Mouse (Mus musculus): ENCODE measurements around the gene Hdgfl1.

The Hdgfl1 gene

DNA sequence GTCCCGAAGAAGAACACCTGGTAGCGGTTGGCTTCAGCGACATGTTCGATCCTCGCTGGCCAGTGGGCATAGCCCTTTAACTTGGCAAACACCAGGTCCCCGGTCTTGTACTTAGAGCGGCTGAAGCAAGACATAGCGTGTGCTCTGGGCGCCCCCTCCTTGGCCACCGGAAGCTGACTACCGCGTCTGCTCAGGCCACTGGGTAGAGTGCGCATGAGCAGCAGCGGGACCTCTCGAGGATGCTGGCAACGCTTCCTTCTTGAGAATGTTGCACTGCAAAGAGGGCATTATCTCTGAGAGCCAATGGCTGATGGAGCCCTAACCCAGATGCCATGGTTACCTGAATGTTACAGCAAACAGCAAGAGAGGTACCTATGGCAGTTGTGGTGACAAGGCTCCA lies at the start of gene Hdgfl1:
Gene Hdgfl1, minus strand, starts transcription at position 211 of the 400 bp plus-strand sequence.
- DNase-seq (ENCODE audit: low read depth, low spot score), result no peak

DNA sequence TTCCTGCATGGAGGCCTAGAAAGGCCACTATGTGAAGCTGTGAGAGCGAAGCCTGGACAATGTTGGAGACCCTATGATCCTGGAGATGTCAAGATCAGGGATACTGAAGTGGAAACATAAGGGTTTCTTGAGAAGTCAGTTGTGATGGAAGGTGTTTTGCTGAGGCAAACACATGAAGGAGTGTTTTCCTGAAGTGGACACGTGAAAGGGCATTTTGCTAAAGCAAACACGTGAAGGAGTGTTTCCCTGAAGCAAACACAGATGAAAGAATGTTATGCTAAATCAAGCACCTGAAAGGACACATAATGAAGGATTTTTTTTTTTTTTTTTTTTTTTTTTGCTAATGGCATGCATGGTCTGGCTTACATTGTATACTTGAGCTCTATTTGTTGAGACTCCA lies 25.5 kb upstream of the Hdgfl1 start:
- DNase-seq (ENCODE audit: low read depth, low spot score), result no peak

DNA sequence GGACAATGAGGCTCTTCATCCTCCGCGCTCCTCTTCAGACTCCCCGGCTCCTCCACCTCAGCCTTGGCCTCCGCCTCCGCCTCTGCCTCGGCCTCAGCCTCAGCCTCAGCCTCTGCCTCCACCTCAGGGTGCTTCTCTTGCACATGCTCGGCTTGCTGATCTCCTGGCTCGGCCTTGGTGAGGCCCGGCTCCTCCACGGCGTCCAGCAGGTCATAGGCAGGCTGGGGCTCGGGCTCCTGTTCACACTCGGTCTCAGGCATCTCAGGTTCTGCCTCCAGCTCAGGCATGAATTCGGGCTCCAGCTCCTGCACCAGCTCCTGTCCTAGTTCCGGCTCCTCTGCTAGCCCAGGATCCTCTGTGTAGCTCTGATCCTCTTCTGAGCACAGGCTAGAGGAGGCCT lies 541 bp downstream of the Hdgfl1 start:
- DNase-seq (ENCODE audit: low read depth, low spot score), result no peak

DNA sequence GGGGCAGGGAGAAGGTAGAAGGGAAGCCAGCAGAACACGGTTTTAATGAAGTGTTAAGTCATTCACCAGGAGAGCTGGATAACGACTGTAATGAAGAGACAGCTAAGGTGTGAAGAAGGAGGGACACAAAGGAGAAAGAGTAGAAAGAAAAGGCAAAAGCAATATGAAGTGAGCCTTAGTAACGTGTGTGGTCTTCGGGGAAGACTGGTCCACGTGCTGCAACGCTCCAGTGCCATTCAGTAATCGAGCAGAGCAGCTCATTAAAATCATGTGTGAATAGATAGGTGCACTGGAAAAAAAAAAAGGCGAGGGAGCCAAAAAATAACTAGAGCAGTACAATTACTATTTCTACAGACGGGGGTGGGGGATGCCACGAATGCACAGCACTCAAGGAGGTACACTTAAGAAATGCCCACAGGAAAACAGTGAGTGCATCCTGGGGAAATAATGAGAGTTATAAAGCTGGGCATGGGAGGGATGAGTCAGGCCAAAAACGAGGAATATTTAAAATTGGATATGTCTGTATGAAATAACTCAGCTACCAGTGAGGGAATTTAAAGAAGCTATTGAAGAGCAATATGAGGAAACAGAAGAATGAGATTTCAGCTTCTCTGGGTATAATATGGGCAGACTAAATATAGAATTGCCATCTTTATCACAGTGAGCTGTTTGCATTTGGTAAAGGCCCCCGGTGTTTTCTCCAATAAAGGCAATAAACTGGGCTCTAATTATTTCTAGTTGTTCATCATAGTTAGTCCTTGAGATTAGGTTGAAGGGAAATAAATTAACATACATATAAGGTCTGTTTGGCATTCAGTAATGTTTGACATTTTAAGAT lies 7.8 kb downstream of the Hdgfl1 start:
- no peak for DNase-seq (ENCODE audit: low read depth, low spot score)

DNA sequence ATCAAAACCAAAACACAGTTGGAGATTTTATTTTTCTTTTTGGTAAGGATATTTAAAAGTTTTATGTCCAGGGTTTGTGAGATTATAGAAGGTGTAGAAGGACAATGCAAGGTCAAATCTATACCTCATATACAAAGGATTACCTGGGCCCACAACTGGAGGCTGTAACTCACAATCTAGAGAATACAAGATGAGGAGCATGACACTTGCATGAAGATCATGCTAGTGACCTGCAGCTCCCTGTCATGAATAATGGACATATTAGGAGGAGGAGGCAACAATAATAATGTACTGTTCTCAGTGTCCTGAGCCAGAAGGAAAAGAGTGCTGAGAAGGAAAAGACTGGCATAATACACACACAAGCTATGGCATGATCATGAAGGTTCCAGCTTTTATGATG lies 17.1 kb downstream of the Hdgfl1 start:
- DNase-seq (ENCODE audit: low read depth, low spot score), result no peak

DNA sequence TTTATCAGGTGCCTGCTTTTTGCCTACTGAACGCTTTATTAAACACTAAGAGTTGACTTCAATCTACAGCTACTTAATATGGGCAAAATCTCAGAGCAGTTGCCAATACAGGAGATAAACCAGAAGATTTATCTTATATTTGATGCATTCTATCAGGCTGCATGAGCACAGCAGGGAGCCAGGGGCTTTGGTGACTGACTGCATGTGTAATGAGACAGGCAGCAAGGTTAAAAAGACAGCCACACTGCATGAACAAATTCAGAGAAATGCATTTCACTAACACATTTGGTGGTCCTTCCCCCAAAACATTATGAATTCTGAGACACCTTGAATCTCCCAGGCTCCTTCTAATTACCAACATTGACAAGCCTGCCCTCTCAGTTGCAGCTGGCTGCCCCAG lies 17.6 kb downstream of the Hdgfl1 start:
- no peak for DNase-seq (ENCODE audit: low read depth, low spot score)

DNA sequence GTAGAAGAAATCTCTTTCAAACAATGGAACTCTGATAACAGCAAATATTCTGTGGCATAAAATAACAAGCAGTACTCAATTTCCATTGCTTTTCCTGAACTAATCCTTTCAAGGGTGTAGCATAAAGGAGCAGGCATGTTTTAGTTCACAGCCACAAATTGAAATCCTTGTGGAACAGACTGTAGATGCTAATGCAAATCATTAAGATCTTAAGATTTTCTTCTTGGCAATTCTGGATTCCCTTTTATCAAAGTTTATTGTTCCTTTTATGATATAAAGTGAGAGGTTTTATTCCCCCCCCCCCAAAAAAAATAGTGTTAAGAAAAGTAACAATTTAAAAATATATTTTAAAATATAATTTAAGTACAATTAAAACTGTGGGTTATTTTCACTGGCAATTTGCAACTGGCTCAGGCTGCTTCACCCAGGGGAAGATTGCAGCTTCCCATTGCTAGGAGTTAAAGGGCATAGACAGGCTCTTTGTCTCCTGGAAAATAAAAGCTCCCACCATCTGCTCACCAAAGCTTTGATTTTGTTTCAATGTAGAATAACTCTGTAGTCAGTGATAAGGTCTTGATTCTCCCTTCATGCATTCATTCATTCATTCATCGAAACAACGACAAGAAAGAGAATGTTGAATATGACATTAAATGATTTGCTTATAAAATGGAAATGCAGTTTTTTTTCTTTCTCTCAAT lies 24.1 kb downstream of the Hdgfl1 start:
- no peak for DNase-seq (ENCODE audit: low read depth, low spot score)

DNA sequence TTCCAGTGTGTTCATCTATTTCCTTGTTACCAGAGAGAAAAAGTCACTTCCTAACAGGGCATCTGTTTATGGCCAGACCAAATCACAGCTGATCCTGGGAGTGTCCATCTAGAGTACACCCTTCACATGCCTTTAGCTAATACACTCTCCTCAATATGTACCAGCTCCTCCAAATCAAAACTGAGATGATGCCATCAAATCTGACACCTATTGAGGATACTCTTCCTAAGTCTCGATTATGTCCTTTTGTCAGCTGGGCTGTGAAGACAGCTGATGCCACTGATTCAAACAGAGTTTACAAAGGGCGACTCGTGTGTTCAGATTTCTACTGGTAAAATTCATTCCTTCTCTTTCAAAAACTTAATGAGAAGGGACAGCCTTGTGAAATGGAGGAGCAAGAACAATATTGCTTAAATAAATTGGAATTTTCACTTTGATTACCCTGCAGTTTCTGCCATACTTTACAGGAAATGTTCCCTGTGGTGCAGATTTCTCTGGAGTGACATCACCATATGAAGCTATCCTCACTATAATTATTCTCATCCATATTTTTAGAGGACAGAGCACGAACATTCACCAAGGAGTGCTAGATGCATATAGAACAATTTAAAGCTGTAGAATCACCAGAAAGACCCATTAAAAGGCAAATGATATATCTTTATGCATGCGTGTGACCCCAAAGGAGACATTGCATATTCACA lies 24.8 kb downstream of the Hdgfl1 start:
- DNase-seq (ENCODE audit: low read depth, low spot score), result no peak

DNA sequence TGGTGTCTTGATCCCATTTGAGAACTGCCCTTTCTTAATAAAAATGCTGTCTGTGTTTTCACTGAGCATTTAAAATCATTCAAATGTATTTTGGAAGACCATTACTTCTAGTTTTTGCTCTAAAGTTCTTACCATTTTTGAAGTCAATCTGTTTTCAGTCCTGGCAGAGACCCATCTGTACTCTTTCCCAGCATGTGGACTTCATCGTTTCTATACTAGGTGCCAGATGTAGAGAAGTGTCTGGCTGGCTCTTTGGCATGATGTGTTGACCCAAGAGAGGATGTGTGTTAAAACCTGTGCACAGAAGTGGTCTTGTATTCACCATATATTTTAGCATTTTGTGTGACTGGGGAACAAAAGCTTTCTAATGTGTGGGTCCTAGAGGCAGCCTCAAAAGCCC lies 25.9 kb downstream of the Hdgfl1 start:
- DNase-seq (ENCODE audit: low read depth, low spot score), result no peak

DNA sequence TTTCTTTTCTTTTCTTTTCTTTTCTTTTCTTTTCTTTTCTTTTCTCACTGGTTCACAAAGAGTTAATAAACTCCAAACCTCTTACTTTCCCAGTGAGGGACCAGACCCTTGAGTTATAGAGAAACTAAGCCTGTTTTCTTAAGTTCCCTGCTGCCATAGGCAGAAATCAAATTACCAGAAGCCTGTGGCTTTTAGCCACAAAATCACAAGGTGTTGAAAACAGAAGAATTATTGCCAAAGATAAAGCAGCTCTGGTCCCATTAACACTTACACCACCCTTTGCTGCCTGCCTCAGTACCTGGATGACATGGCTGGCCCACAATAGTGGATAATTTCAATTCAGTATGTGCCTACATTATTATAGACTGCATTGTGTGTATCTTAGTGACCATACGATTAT lies 35.0 kb downstream of the Hdgfl1 start:
- DNase-seq (ENCODE audit: low read depth, low spot score), result no peak

DNA sequence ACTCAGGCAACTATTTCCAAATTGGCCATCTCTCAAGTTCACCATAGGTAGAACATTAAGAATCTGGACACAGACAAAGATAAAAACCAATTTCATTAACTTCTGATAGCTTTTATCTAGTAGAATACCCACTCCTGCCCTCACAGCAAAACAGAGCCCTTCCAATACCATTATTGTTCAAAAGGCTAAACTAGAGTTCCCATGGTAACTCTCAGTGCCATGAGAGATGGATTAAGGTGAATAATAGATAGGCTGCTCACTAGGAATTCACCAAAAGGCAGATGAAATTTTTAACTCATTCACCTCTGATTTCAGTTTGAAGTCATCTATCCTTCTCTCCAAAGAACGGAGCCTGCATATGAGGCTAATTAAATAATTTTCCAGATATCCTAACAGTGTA lies 45.7 kb downstream of the Hdgfl1 start:
- no peak for DNase-seq (ENCODE audit: low read depth, low spot score)

DNA sequence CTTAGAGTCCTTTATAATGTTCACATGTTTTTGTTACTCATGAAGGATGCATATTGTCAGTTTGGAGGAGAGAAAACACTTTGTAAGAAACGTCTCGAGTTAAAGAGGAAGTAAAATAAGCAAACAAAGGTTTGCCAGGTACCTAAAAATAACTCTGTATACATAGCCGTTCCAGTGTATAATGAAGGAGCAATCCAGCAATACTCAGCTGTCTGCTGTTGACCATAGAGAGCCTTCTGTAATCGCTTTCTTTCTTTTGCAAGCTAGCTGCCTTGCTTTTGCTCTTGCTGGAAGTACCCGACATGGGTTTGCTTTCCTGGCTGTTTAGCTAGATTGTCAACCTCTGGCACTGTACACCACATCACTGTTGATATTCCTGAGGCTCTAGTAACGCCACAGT lies 48.6 kb downstream of the Hdgfl1 start:
- DNase-seq (ENCODE audit: low read depth, low spot score), result no peak

DNA sequence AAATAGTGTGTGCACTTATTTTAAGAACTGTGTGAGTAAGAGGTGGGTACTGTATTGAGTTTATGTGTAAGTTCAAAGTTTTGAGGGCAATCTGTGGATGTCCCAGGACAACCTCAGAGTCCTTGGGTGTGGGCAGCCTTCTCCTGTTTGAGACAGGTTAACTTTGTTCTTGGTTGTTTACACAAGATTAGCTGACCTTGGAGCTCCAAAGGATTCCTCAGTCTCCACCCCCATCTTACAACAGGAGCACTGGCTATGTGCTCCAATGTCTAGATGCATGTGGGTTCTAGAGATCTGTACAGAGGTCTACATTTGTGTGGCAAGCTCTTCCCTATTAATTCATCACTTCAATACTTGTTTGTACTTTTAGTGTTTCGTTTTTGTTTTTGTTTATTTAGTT lies 49.0 kb downstream of the Hdgfl1 start:
- DNase-seq (ENCODE audit: low read depth, low spot score), result no peak

DNA sequence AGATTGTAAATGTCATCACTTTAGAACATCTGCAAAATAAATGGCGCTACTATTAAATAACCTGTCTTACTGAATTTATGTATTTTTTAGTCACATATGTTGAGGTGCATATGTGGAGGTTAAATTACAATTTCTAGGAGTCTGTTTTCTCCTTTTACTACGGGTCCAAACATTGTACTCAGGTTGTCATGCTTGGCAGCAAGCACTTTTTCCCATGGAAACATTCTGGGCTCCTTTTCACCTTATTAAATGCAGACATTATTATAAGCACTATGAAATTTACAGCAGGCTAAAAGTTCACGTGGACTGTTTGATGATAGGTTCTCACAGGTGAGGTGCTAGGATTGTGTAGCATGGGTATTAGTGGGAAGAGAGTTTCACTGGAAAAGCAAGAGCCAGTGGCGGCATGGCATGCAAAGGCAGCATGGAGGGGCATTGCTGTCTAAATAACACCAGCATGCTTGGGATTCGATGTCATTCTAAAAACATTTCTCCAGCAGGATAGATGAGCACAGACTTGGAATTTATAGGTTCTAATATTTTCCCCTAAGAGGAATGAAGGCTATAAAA lies 50.7 kb downstream of the Hdgfl1 start:
- DNase-seq (ENCODE audit: low read depth, low spot score), result no peak
